Mouse (Mus musculus) kidney, postnatal 14 days (tissue): ENCODE measurements at regions not wholly inside any gene's neighbourhood (a gene's known extent, or its start where the extent isn't known, plus 50 kb on each side); places are given as distances from the start of the nearest gene placed in this dataset.

Experiments used
- DNase-seq: peaks from one replicate; pipeline ENCODE4 v3.0.0; 2022; ENCODE audit warnings: mixed read lengths

- DNase-seq = peak; percentile 4
These were observed 600.8 kb downstream of the Ctag2 start for GRCm38 (mm10) chrX:65648251-65648650.
